Mouse (Mus musculus) hindbrain, embryonic 13.5 days (tissue): ENCODE results near the gene Foxn3. TPM values are rescaled to one million over a fixed set of nuclear protein-coding genes. Genes with fewer than 3 reads are reported as not detected.

Source experiments
- ATAC-seq: fragments of 200-750 bp; cut with Nextera tagmentation; 2 replicates; pipeline ENCODE4 v1.8.0; 2017; ENCODE audit warnings: moderate TSS enrichment; ENCODE audit not compliant: low FRiP score
- H3K27ac ChIP-seq: fragments of 300-500 bp; sonication (generic); 2 replicates; pipeline ENCODE4 v1.5.1; 2015; ENCODE audit warnings: inconsistent platforms, mild to moderate bottlenecking, moderate library complexity
- H3K27me3 ChIP-seq: fragments of 300-500 bp; sonication (generic); 2 replicates; pipeline ENCODE4 v1.6.1; 2015; ENCODE audit warnings: mild to moderate bottlenecking, inconsistent platforms
- H3K36me3 ChIP-seq: fragments of 300-500 bp; sonication (generic); 2 replicates; pipeline ENCODE4 v1.6.1; 2015; ENCODE audit warnings: mild to moderate bottlenecking, inconsistent platforms
- H3K4me1 ChIP-seq: fragments of 300-500 bp; sonication (generic); replicated peaks from 2 replicates; pipeline ENCODE4 v1.6.1; 2015; ENCODE audit warnings: inconsistent platforms
- H3K4me2 ChIP-seq: fragments of 300-500 bp; sonication (generic); 2 replicates; pipeline ENCODE4 v1.6.1; 2015; ENCODE audit warnings: inconsistent platforms, mild to moderate bottlenecking, moderate library complexity
- H3K4me3 ChIP-seq: fragments of 300-500 bp; sonication (generic); 2 replicates; pipeline ENCODE4 v1.5.1; 2015; ENCODE audit warnings: mild to moderate bottlenecking, inconsistent platforms
- H3K9ac ChIP-seq: fragments of 300-500 bp; sonication (generic); 2 replicates; pipeline ENCODE4 v1.6.1; 2015; ENCODE audit warnings: mild to moderate bottlenecking, inconsistent platforms
- H3K9me3 ChIP-seq: fragments of 300-500 bp; sonication (generic); 2 replicates; pipeline ENCODE4 v1.6.1; 2016; ENCODE audit warnings: inconsistent platforms
- WGBS: fragments of 180-500 bp; shearing (Covaris S2); methylation state at CpG from one replicate; pipeline ENCODE4 v1.1.7; 2015; 5-methylcytosine and 5-hydroxymethylcytosine counted together
- polyA plus RNA-seq: library from polyadenylated mRNA; unstranded; fragments of >200 nt; fragmentation: Nextera tagmentation; extraction: Ambion mirVana; gene quantifications from 2 replicates; pipeline ENCODE4 v1.2.1, GENCODE M21; 2015

The Foxn3 gene
- polyA plus RNA-seq, 1 experiment from 2014 or later: 83.6 TPM

DNA sequence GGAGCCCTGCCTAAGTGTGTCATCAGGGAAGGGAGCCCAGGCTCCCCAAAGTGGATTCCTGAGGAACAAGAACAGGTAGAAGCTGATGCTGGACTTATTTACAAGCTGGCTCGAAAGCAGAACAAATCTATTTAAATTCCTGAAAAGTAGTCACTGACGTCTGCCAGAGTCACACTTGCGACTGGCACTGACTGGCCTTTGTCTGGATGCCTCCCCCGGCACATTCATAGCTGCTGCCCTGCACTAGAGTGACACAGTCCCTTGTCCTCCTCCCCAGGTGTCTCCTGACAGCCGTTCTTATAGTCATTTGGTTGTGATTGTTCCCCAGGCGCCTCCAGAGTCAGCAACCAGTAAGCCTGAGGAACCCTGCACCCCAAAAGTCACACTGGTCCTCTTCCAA, 259.8 kb downstream of the Foxn3 start:
- ATAC-seq: no peak
- Histone ChIP-seq H3K4me2 (no peak overlapping the region), H3K4me1 (peaks cover 61% of the 10 kb centered on the region), H3K36me3 (no peaks in the 10 kb centered on the region), H3K27ac (no peak overlapping the region; the same call in none of the 2 replicates), H3K9me3 (no peaks in the 10 kb centered on the region), H3K4me3 (no peak overlapping the region), H3K27me3 (no peaks in the 10 kb centered on the region), H3K9ac (no peak overlapping the region)
- WGBS: 29% methylated on average over 6 of the region's 6 CpGs

DNA sequence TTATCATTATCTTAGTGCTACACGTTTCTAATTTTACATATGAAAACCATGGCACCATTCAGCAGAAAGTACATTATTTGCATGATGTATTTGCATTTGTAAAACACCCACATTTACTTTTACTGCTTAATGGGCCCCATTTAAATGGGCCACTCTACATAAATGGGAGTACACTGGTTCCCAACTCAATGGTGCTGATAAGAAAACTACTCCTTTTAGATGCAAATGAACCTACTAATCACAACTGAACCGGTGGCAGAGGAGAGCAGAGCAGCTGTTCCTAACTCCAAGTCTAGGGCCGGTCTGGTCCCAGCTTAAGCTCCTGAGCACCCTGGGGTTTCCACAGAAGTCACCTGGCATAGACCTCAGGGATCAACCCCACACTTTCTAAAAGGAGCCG, 263.5 kb downstream of the Foxn3 start:
- Histone ChIP-seq H3K36me3 (no peaks in the 10 kb centered on the region), H3K27me3 (no peaks in the 10 kb centered on the region), H3K9ac (no peak overlapping the region), H3K4me1 (peaks cover 63% of the 10 kb centered on the region), H3K27ac (no peak overlapping the region; the same call in 1 of the 2 replicates), H3K4me3 (no peak overlapping the region), H3K9me3 (no peaks in the 10 kb centered on the region), H3K4me2 (no peak overlapping the region)
- ATAC-seq: no peak
- WGBS: 19% methylated on average over 4 of the region's 4 CpGs

DNA sequence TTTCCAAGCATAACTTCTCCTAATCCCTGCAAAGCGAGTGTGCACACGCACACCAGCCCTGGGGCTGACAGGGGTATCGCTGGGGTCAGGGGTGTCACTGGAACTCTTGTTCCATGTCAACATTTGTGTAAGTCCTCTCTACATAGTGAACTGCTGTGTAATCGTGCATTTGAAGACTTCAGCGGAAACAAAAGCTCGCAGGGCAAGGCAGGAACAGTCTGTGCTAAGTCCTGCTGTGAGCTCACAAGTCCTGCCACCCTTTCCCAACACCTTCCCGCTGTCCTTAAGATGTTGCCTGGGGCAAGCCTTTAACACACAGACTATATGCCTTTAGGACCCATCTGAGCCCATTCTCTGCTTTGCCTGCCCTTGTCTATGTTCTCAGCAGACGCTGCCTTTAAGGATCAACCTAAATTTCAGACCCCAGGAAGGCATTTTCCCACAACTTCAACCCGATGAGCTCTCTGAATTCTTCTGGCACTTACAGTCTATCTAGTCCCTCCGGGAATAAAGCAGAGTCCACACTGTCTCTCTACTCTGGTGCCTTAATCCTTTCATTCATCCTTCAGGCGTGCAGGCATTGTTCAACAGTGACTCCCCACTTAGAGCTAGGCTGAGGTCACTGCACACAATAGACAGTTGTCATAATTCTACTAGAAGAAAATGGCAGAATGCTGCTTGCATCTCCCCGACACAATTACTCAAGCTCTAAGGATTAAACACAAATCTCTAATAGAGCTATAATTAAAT, 264.4 kb downstream of the Foxn3 start:
- H3K27ac ChIP-seq: peak overlapping the region; percentile 42; the same call in 1 of the 2 replicates
- peak overlapping the region; percentile 49; the same call in 1 of the 2 replicates for H3K9ac ChIP-seq
- no peak for ATAC-seq
- no peaks in the 10 kb centered on the region for H3K27me3 ChIP-seq
- H3K4me2 ChIP-seq: no peak overlapping the region
- H3K4me3 ChIP-seq: no peak overlapping the region
- no peaks in the 10 kb centered on the region for H3K36me3 ChIP-seq
- 25% methylated on average over 12 of the region's 12 CpGs for WGBS
- peaks cover 63% of the 10 kb centered on the region for H3K4me1 ChIP-seq
- H3K9me3 ChIP-seq: no peaks in the 10 kb centered on the region

DNA sequence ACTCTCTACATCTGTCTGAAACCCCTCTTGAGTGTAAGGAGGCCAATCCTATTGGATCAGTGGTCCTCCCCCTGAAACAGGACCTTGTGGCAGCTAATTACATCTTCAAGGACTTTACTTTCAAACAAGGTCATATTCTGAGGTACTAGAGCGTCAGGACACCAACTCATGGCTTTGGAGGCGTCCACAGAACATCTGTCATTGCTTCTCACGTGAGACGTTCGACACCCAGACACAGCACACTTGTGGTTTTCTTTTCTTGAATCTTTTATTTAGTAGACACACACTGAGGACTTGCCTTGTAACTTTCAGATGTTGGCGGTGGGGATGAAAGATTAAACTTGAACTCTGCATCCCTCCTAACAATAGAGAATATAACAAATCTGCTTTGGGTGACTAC, 265.1 kb downstream of the Foxn3 start:
- Histone ChIP-seq H3K9me3 (no peaks in the 10 kb centered on the region), H3K27ac (no peak overlapping the region), H3K4me1 (peaks cover 63% of the 10 kb centered on the region), H3K4me2 (no peak overlapping the region), H3K9ac (no peak overlapping the region), H3K4me3 (no peak overlapping the region), H3K27me3 (no peaks in the 10 kb centered on the region), H3K36me3 (no peaks in the 10 kb centered on the region)
- 72% methylated on average over 6 of the region's 6 CpGs for WGBS
- ATAC-seq: no peak

DNA sequence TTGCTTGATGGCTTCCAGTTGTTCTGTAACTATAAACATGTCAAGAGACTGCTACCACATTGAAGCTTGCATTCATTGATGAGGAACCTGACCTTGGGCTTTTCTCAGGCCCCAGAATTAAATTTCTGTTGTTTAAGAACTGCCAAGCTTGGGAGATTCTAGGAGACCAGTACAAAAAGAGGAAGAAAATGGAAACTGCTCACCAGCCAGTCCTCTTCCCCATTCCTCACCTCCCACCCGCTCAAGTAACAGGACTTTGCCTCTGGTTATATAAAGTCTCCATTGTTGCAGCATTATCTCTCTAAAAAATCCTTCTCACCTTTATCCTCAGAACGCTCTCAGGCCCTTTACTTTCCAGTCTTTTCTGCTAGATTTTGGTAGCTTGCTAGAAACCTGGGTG, 265.6 kb downstream of the Foxn3 start:
- Histone ChIP-seq H3K4me2 (no peak overlapping the region), H3K4me1 (peaks cover 68% of the 10 kb centered on the region), H3K27ac (no peak overlapping the region), H3K9ac (no peak overlapping the region), H3K4me3 (no peak overlapping the region), H3K27me3 (no peaks in the 10 kb centered on the region), H3K36me3 (no peaks in the 10 kb centered on the region), H3K9me3 (no peaks in the 10 kb centered on the region)
- ATAC-seq: no peak
- 93% methylated on average over 2 of the region's 2 CpGs for WGBS

DNA sequence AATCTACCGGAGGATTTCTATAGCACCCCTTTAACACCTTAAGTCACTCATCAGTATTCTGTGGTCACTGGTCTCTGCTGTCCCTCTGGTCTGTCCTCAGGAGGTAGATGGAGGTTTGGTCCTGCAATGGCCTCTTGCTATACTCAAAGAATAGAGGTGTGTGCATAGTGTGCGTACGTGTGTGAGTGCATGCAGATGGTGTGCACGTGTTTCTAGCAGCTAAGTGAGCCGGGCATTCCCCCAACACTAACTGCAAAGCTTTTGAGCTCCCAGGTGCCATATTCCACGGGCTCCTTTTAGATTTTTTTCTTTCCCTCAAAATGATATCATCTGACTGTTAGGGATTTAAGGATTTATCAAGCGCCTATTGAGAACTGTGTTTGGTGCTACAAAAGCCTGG, 269.9 kb downstream of the Foxn3 start:
- H3K9ac ChIP-seq: no peak overlapping the region; the same call in 1 of the 2 replicates
- ATAC-seq: no peak
- peak overlapping the region; percentile 70 for H3K27ac ChIP-seq
- H3K4me3 ChIP-seq: no peak overlapping the region
- peaks cover 7% of the 10 kb centered on the region; the same call in 1 of the 2 replicates for H3K36me3 ChIP-seq
- H3K27me3 ChIP-seq: no peaks in the 10 kb centered on the region
- WGBS: 80% methylated on average over 7 of the region's 7 CpGs
- H3K4me2 ChIP-seq: no peak overlapping the region
- no peaks in the 10 kb centered on the region for H3K9me3 ChIP-seq
- peaks cover 76% of the 10 kb centered on the region for H3K4me1 ChIP-seq

DNA sequence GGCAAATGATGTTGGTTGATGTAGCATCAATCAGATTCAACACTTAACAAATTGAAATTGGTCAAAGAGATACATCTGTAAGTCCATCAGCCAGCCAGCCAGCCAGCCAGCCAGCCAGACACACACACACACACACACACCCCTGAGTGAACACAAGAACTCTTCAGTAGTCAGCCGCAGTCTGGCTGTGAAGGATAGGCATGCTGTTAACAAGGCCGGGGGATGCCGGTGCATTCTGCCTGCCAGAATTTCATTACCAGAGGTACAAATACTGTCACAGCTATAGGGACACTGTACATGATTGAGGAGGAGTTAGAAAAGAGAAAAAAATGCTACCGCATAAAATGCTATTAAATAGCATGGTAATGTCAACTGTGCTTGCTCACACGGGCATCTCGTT, 271.2 kb downstream of the Foxn3 start:
- Histone ChIP-seq H3K9me3 (no peaks in the 10 kb centered on the region), H3K4me3 (no peak overlapping the region), H3K4me2 (no peak overlapping the region), H3K4me1 (peaks cover 74% of the 10 kb centered on the region), H3K27me3 (no peaks in the 10 kb centered on the region), H3K9ac (no peak overlapping the region), H3K36me3 (peaks cover 7% of the 10 kb centered on the region; the same call in 1 of the 2 replicates), H3K27ac (peak overlapping the region; percentile 70)
- WGBS: 50% methylated on average over 6 of the region's 6 CpGs
- ATAC-seq: peak; percentile 34; the same call in 1 of the 2 replicates

DNA sequence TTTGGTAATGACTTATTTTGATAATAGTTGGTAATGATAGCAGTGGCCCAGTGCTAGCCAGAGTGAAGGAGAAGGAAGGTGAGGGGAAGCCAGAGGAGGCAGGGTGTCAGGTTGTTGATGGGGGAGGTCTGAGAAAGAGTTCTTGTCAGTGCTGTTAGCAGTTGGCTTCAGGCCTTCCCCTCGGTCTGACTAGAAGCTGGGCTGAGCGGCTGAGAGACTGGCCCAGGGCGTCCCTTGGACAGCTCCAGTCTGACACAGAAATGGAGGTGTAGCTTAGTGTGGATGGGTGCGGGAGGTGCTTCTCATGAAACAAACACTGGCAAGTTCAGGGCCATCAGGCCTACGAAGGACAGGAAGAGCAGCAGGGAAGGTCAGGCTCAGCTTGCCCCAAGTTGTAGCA, 276.3 kb downstream of the Foxn3 start:
- ATAC-seq: peak; percentile 8; the same call in 1 of the 2 replicates
- 75% methylated on average over 5 of the region's 5 CpGs for WGBS
- no peaks in the 10 kb centered on the region for H3K27me3 ChIP-seq
- H3K4me2 ChIP-seq: no peak overlapping the region
- H3K36me3 ChIP-seq: peaks cover 7% of the 10 kb centered on the region; the same call in 1 of the 2 replicates
- no peaks in the 10 kb centered on the region for H3K9me3 ChIP-seq
- H3K9ac ChIP-seq: no peak overlapping the region
- peak overlapping the region; percentile 66 for H3K27ac ChIP-seq
- H3K4me3 ChIP-seq: no peak overlapping the region
- peaks cover 79% of the 10 kb centered on the region for H3K4me1 ChIP-seq

DNA sequence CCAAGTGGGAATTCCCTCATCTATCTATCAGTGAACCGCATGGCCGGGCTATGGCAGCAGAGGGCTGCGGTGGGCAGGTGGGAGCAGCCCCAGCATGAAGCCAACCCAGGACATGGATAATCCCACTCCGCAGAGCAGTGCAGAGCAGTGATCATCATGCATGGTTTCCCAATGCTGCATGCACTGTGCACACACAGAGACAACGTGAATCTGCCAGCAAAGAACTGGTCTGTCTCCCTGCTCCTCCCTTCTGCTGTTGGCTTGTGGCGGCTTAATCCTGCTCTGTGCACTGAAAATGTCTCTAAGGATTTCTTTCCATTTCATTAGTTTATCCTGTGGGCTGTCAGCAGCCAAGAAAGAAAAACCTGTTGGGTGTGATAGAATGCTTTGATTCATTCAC, 276.7 kb downstream of the Foxn3 start:
- Histone ChIP-seq H3K27ac (peak overlapping the region; percentile 66), H3K36me3 (peaks cover 7% of the 10 kb centered on the region; the same call in 1 of the 2 replicates), H3K4me2 (no peak overlapping the region), H3K4me1 (peaks cover 76% of the 10 kb centered on the region), H3K9me3 (no peaks in the 10 kb centered on the region), H3K4me3 (no peak overlapping the region), H3K27me3 (no peaks in the 10 kb centered on the region), H3K9ac (no peak overlapping the region)
- 46% methylated on average over 6 of the region's 6 CpGs for WGBS
- peak; percentile 57 for ATAC-seq

DNA sequence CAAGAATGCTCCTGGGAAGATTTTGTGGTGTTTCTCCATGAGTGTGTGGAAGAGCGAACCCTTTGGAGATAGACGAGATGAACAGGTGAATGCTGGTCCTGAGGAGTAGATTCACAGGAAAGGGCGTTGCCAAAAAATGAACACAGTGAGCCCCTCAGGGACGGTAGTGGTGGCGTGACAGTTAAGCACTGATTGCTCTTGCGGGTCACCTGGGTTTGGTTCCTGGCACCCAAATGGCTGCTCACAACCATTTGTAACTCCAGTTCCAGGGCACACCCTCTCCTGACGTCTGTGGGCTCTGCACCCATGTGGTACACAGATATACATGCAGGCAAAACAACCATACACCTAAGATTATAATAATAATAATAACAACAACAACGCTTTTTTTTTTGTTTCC, 277.7 kb downstream of the Foxn3 start:
- Histone ChIP-seq H3K36me3 (peaks cover 7% of the 10 kb centered on the region; the same call in 1 of the 2 replicates), H3K4me1 (peaks cover 76% of the 10 kb centered on the region), H3K9ac (no peak overlapping the region), H3K4me3 (no peak overlapping the region), H3K27ac (peak overlapping the region; percentile 64), H3K4me2 (peak overlapping the region; percentile 17; the same call in 1 of the 2 replicates), H3K27me3 (no peaks in the 10 kb centered on the region), H3K9me3 (no peaks in the 10 kb centered on the region)
- 70% methylated on average over 8 of the region's 8 CpGs for WGBS
- no peak for ATAC-seq

DNA sequence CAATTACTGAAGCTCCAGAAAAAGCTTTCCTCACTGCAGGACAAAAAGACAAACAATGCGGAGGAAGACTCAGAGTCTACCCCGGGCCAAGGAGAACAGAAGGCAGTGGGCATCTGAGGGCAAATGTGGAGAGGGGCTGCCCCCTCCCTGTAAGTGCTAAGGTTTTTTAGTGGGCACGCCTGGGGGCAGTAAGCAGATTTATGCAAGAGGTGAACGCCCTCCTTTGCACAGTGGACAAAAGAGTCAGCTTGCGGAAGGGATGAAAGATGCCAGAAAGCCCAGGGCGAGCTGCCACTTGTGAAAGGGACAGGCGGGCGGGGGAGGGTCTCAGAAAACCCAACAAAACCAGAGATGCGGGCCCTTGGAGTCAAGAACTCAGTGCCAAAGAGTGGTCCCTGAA, 278.2 kb downstream of the Foxn3 start:
- peak overlapping the region; percentile 60; the same call in 1 of the 2 replicates for H3K9ac ChIP-seq
- WGBS: 13% methylated on average over 9 of the region's 9 CpGs
- no peaks in the 10 kb centered on the region for H3K9me3 ChIP-seq
- peak overlapping the region; percentile 17; the same call in 1 of the 2 replicates for H3K4me2 ChIP-seq
- H3K27me3 ChIP-seq: no peaks in the 10 kb centered on the region
- peak overlapping the region; percentile 64 for H3K27ac ChIP-seq
- ATAC-seq: 0 out of 2 replicates have a peak, but pooled peaks have one; percentile 18
- H3K4me3 ChIP-seq: no peak overlapping the region
- peaks cover 3% of the 10 kb centered on the region; the same call in 1 of the 2 replicates for H3K36me3 ChIP-seq
- H3K4me1 ChIP-seq: peaks cover 75% of the 10 kb centered on the region

DNA sequence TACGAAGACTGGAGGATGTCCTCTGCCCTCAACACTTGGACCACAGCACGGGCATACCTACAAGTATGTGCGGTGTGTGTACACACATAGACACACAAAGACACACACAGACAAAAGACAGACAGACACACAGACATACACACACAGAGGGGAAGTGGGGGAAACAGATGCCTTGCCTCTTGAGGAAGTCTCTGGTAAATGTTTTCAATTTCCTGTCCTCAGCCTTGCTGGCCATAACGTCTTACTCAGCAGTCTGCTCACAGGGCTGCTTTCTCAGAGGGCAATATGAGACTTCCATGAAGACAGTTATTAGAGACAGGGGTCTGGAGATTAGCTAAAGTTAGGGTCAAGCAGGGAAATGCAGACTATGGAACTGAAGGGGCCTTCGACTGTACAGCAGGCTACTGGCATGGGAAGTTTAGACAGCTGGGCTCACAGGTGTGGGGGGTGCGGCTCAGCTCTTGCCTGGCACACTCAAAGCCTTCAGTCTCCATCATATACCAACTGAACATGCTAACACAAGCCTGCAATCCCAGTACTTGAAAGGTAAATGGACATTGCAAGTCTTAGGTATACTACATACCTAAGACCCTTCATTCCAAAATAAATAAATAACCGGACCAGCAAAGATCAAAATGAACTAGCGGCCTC, 278.8 kb downstream of the Foxn3 start:
- Histone ChIP-seq H3K27me3 (no peaks in the 10 kb centered on the region), H3K4me2 (no peak overlapping the region), H3K27ac (peak overlapping the region; percentile 64), H3K4me3 (no peak overlapping the region), H3K4me1 (peaks cover 71% of the 10 kb centered on the region), H3K36me3 (no peaks in the 10 kb centered on the region), H3K9ac (peak overlapping the region; percentile 60; the same call in 1 of the 2 replicates), H3K9me3 (no peaks in the 10 kb centered on the region)
- 72% methylated on average over 8 of the region's 8 CpGs for WGBS
- no peak for ATAC-seq
